Mouse (Mus musculus) liver, postnatal 0 days (tissue): ENCODE measurements at regions not wholly inside any gene's neighbourhood (a gene's known extent, or its start where the extent isn't known, plus 50 kb on each side); places are given as distances from the start of the nearest gene placed in this dataset.

Experiments
- ATAC-seq: fragments of 200-750 bp; cut with Nextera tagmentation; 2 replicates; pipeline ENCODE4 v1.8.0; 2017; ENCODE audit warnings: mild to moderate bottlenecking, moderate library complexity
- DNase-seq: peaks from one replicate; pipeline ENCODE4 v3.0.0-alpha.2; 2016
- H3K27ac ChIP-seq: fragments of 300-500 bp; sonication (generic); 2 replicates; pipeline ENCODE4 v1.5.1; 2014; ENCODE audit warnings: antibody characterized with exemption, moderate library complexity, mild to moderate bottlenecking, low read depth
- H3K27me3 ChIP-seq: fragments of 300-500 bp; sonication (generic); 2 replicates; pipeline ENCODE4 v1.6.1; 2014; ENCODE audit warnings: low read length, control low read depth, mixed read lengths; ENCODE audit not compliant: insufficient read depth
- H3K36me3 ChIP-seq: fragments of 300-500 bp; sonication (generic); replicated peaks from 2 replicates; pipeline ENCODE4 v1.6.1; 2014; ENCODE audit warnings: mild to moderate bottlenecking, control low read depth, low read length, moderate library complexity, mixed read lengths; ENCODE audit not compliant: insufficient read depth
- H3K4me1 ChIP-seq: fragments of 300-500 bp; sonication (generic); 2 replicates; pipeline ENCODE4 v1.6.1; 2014; ENCODE audit warnings: antibody characterized with exemption, mild to moderate bottlenecking, control low read depth; ENCODE audit not compliant: insufficient read depth
- H3K4me2 ChIP-seq: fragments of 300-500 bp; sonication (generic); 2 replicates; pipeline ENCODE4 v1.6.1; 2014; ENCODE audit warnings: low read depth, mild to moderate bottlenecking, low read length, moderate library complexity, mixed read lengths
- H3K4me3 ChIP-seq: fragments of 300-500 bp; sonication (generic); 2 replicates; pipeline ENCODE4 v1.5.1; 2014; ENCODE audit warnings: low read depth, low read length
- H3K9ac ChIP-seq: fragments of 300-500 bp; sonication (generic); replicated peaks from 2 replicates; pipeline ENCODE4 v1.6.1; 2014; ENCODE audit warnings: mild to moderate bottlenecking, moderate library complexity
- H3K9me3 ChIP-seq: fragments of 300-500 bp; sonication (generic); 2 replicates; pipeline ENCODE4 v1.6.1; 2016; ENCODE audit warnings: mild to moderate bottlenecking, control low read depth, low read length, mixed read lengths
- CTCF ChIP-seq: sonication (generic); IDR thresholded peaks from 2 replicates; pipeline ENCODE4 v1.5.1; 2016; ENCODE audit warnings: antibody characterized with exemption, low read depth
- EP300 ChIP-seq: IDR thresholded peaks from 2 replicates; pipeline ENCODE4 v1.6.1; 2016; ENCODE audit warnings: antibody characterized with exemption, low read depth, mild to moderate bottlenecking
- WGBS: fragments of 180-500 bp; shearing (Covaris S2); extraction: QIAGEN DNeasy Blood & Tissue Kit; methylation state at CpG from one replicate; pipeline ENCODE4 v1.1.7; 2014; ENCODE audit not compliant: insufficient replicate concordance; 5-methylcytosine and 5-hydroxymethylcytosine counted together

- ATAC-seq: no peak
- H3K9ac ChIP-seq: no peak overlapping the region
- no peak overlapping the region for H3K4me3 ChIP-seq
- no peak for TF ChIP-seq EP300
- no peaks in the 10 kb centered on the region for H3K36me3 ChIP-seq
- H3K27me3 ChIP-seq: no peaks in the 10 kb centered on the region
- H3K27ac ChIP-seq: no peak overlapping the region
- H3K4me1 ChIP-seq: no peaks in the 10 kb centered on the region
- no peak for DNase-seq
- 77% methylated on average over 13 of the region's 13 CpGs for WGBS
- no peak overlapping the region for H3K4me2 ChIP-seq
- no peaks in the 10 kb centered on the region for H3K9me3 ChIP-seq
These were observed 430.4 kb downstream of the Adgrl2 start for GRCm38 (mm10) chr3:148559752-148560460.

GRCm38 (mm10) chr3:148558592-148559157 lies 431.7 kb downstream of the Adgrl2 start:
- no peaks in the 10 kb centered on the region for H3K36me3 ChIP-seq
- H3K27ac ChIP-seq: no peak overlapping the region
- no peak for DNase-seq

GRCm38 (mm10) chr3:148555324-148555723 lies 435.0 kb downstream of the Adgrl2 start:
- TF ChIP-seq CTCF (no peak), EP300 (no peak)
- ATAC-seq (no peak), DNase-seq (no peak)
- no peak overlapping the region for H3K9ac ChIP-seq
- 61% methylated on average over 8 of the region's 8 CpGs for WGBS
- no peaks in the 10 kb centered on the region for H3K4me1 ChIP-seq
- H3K36me3 ChIP-seq: no peaks in the 10 kb centered on the region
- H3K9me3 ChIP-seq: no peaks in the 10 kb centered on the region
- H3K4me3 ChIP-seq: no peak overlapping the region
- H3K27ac ChIP-seq: no peak overlapping the region
- H3K27me3 ChIP-seq: no peaks in the 10 kb centered on the region
- H3K4me2 ChIP-seq: no peak overlapping the region

More at GRCm38 (mm10) chr3:148558592-148559157, 431.7 kb downstream of the Adgrl2 start:
- TF ChIP-seq CTCF: no peak
- TF ChIP-seq EP300: no peak
- H3K4me3 ChIP-seq: no peak overlapping the region
- H3K27me3 ChIP-seq: no peaks in the 10 kb centered on the region
- no peak for ATAC-seq
- no peak overlapping the region for H3K4me2 ChIP-seq
- 60% methylated on average over 5 of the region's 5 CpGs for WGBS
- no peaks in the 10 kb centered on the region for H3K4me1 ChIP-seq
- no peak overlapping the region for H3K9ac ChIP-seq
- H3K9me3 ChIP-seq: no peaks in the 10 kb centered on the region

DNA sequence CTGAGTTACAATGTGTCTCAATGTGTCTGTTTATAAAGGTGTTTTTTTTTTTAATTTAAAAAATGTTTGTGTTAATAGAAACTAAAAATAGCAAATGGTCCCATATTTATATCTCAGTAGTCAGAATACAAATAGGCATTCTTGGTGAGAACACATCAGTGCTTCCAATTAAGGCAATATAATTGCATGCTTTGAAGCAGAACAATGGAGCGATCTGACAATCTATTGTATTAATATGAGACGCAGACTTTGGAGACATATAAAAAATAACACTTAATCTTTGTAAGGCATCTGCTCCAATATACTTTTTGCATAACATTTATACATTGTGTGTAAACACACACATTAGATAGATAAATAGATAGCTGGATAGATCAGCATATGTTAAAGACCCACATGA lies 439.6 kb downstream of the Adgrl2 start:
- no peak for ATAC-seq
- WGBS: 90% methylated on average over 2 of the region's 2 CpGs
- H3K27ac ChIP-seq: no peak overlapping the region

DNA sequence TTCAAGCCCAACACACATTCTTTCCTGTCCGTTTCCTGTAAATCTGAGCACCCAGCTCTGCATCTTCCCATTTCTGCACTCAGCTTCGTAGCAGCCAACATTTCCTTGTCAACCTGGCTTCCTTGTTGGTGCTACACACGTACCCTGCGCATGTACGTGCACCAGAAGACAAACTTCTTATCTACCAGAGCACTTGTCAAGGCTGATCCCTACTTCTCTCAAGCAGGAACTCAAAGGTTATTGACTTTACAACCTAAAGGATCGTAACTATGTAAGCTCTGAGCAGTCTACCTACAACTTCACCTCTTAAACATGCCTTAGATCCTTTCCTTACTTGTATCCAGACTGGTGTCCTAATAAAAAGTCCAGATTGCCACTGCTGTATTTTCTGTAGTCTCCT lies 445.4 kb downstream of the Adgrl2 start:
- TF ChIP-seq CTCF: no peak
- no peaks in the 10 kb centered on the region for H3K27me3 ChIP-seq
- H3K36me3 ChIP-seq: no peaks in the 10 kb centered on the region
- no peaks in the 10 kb centered on the region for H3K9me3 ChIP-seq
- no peak overlapping the region for H3K27ac ChIP-seq
- H3K4me1 ChIP-seq: no peaks in the 10 kb centered on the region
- WGBS: 49% methylated on average over 6 of the region's 6 CpGs
- H3K4me2 ChIP-seq: no peak overlapping the region
- H3K4me3 ChIP-seq: no peak overlapping the region
- no peak for ATAC-seq
- no peak for DNase-seq
- no peak overlapping the region for H3K9ac ChIP-seq

More for the DNA sequence above, 439.6 kb downstream of the Adgrl2 start:
- H3K4me3 ChIP-seq: no peak overlapping the region
- no peaks in the 10 kb centered on the region for H3K9me3 ChIP-seq
- H3K4me1 ChIP-seq: no peaks in the 10 kb centered on the region
- DNase-seq: no peak
- no peaks in the 10 kb centered on the region for H3K27me3 ChIP-seq
- H3K4me2 ChIP-seq: no peak overlapping the region
- no peak overlapping the region for H3K9ac ChIP-seq
- H3K36me3 ChIP-seq: no peaks in the 10 kb centered on the region
- no peak for TF ChIP-seq EP300
- TF ChIP-seq CTCF: no peak

DNA sequence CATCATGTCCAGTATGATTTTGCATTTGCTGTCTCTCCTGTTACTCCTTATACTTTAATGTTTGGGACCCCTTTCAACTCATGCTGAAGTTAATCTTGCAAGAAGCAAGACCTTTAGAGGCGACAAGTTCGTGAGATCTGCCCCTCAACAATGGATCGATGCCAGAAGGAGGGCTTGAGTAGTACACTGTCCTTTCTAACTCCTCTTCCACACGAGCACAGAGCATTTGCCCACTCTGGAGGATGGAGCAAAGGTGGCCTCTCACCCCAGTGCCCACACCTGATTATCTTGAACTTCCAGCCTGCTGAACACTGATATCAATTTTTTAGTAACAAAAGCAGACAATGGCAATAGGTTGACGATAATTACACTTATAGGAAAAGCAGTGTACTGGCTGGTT lies 448.1 kb downstream of the Adgrl2 start:
- DNase-seq (no peak), ATAC-seq (no peak)
- 77% methylated on average over 5 of the region's 5 CpGs for WGBS
- Histone ChIP-seq H3K9ac (no peak overlapping the region), H3K36me3 (no peaks in the 10 kb centered on the region), H3K27ac (no peak overlapping the region), H3K4me3 (no peak overlapping the region), H3K9me3 (no peaks in the 10 kb centered on the region), H3K4me1 (no peaks in the 10 kb centered on the region), H3K4me2 (no peak overlapping the region), H3K27me3 (no peaks in the 10 kb centered on the region)
- TF ChIP-seq CTCF (no peak), EP300 (no peak)
